Mouse (Mus musculus) limb, embryonic 11.5 days (tissue): ENCODE data around the gene Bpifa1. TPM values are rescaled to one million over a fixed set of nuclear protein-coding genes. Genes with fewer than 3 reads are reported as not detected.

Experiments used
- ATAC-seq: fragments of 200-750 bp; cut with Nextera tagmentation; 2 replicates; pipeline ENCODE4 v1.8.0; 2017; ENCODE audit warnings: low read depth; ENCODE audit not compliant: insufficient number of reproducible peaks, low FRiP score, low TSS enrichment
- DNase-seq: peaks from one replicate; pipeline ENCODE4 v3.0.0-alpha.2; 2015; ENCODE audit warnings: low spot score
- H3K27ac ChIP-seq: fragments of 300-500 bp; sonication (generic); replicated peaks from 2 replicates; pipeline ENCODE4 v1.5.1; 2014; ENCODE audit warnings: low read depth, mild to moderate bottlenecking, low read length
- H3K27me3 ChIP-seq: fragments of 300-500 bp; sonication (generic); 2 replicates; pipeline ENCODE4 v1.6.1; 2014; ENCODE audit warnings: mild to moderate bottlenecking, low read length, mixed read lengths; ENCODE audit not compliant: control insufficient read depth, insufficient read depth
- H3K36me3 ChIP-seq: fragments of 300-500 bp; sonication (generic); 2 replicates; pipeline ENCODE4 v1.6.1; 2014; ENCODE audit warnings: mild to moderate bottlenecking, low read length, moderate library complexity, mixed read lengths; ENCODE audit not compliant: control insufficient read depth, insufficient read depth
- H3K4me1 ChIP-seq: fragments of 300-500 bp; sonication (generic); 2 replicates; pipeline ENCODE4 v1.6.1; 2014; ENCODE audit warnings: low read length, mixed read lengths; ENCODE audit not compliant: control insufficient read depth, insufficient read depth
- H3K4me2 ChIP-seq: fragments of 300-500 bp; sonication (generic); 2 replicates; pipeline ENCODE4 v1.6.1; 2014; ENCODE audit warnings: low read depth, mild to moderate bottlenecking, moderate library complexity; ENCODE audit not compliant: severe bottlenecking
- H3K4me3 ChIP-seq: fragments of 300-500 bp; sonication (generic); 2 replicates; pipeline ENCODE4 v1.5.1; 2014; ENCODE audit warnings: low read depth, low read length
- H3K9ac ChIP-seq: fragments of 300-500 bp; sonication (generic); 2 replicates; pipeline ENCODE4 v1.6.1; 2014; ENCODE audit warnings: mild to moderate bottlenecking, low read length
- H3K9me3 ChIP-seq: fragments of 300-500 bp; sonication (generic); 2 replicates; pipeline ENCODE4 v1.6.1; 2016; ENCODE audit warnings: low read length; ENCODE audit not compliant: control insufficient read depth
- WGBS: fragments of 180-500 bp; shearing (Covaris S2); extraction: QIAGEN DNeasy Blood & Tissue Kit; methylation state at CpG from one replicate; pipeline ENCODE4 v1.1.7; 2014; 5-methylcytosine and 5-hydroxymethylcytosine counted together
- polyA plus RNA-seq: library from polyadenylated mRNA; unstranded; fragments of >200 nt; fragmentation: Nextera tagmentation; extraction: Ambion mirVana; gene quantifications from 2 replicates; pipeline ENCODE4 v1.2.1, GENCODE M21; 2014

Gene Bpifa1
- polyA plus RNA-seq, 1 experiment from 2014 or later: not detected

DNA sequence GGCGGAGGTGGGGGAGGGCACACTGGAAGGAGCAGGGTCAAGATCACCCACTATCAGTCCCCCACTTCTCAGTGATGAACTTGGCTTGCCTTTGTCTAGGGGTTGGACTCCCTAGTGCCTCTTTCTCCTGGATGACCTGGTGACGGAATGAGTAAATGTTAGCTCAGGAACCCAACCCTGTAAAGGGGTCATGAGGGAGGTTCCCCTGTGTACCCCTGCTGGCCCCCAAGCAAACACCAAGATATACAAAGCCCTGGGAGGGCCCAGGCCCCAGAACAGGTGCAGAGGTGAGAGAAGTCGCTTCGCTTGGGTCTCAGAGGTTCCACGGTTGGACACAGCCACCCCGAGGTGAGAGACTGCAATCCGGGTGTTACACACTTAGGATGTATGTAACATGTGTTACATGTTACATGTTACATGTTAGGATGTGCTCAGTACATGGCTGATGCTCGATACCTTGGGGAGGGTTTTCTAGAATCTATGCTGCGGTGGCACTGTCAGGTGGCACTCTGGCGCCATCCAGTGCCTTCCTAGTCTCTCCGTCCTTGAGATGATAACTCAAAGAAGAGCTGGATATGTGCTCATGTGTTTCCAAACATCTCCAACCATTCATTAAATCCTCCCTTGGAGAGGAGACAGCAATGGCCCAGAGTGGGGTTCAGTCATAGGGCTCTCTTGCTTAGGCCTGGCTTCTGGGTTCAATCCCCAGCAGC, 48.0 kb downstream of the Bpifa1 start, which contains the start of gene Bpifb1:
Bpifb1 (plus strand) TSS at position 273 of the 713 bp plus-strand sequence.
- Histone ChIP-seq H3K4me1 (no peaks in the 10 kb centered on the region), H3K36me3 (no peaks in the 10 kb centered on the region), H3K27ac (no peak within 1 kb of the TSS), H3K27me3 (no peaks in the 10 kb centered on the region), H3K4me2 (no peak within 1 kb of the TSS), H3K4me3 (no peak within 1 kb of the TSS), H3K9ac (no peak within 1 kb of the TSS), H3K9me3 (no peaks in the 10 kb centered on the region)
- ATAC-seq: no peak
- DNase-seq: no peak
- WGBS: 89% methylated on average over 11 of the region's 11 CpGs

DNA sequence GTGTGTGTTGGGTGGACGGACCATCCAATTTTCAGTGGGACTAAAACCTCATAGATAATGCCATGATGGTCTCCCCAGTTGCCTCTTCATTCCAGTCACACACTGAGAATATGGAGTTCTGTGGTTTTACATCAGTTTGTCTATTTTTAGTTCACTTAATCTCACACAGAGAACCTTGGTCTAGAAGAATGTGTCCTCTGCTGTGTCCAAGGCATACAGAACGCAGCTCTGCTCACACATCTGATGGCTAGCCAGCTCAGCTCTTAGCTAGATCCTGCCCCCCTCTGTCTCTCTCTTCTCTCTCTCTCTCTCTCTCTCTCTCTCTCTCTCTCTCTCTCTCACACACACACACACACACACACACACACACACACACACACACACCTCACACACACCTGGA, 49.5 kb downstream of the Bpifa1 start:
- Histone ChIP-seq H3K27me3 (no peaks in the 10 kb centered on the region), H3K9me3 (no peaks in the 10 kb centered on the region), H3K36me3 (no peaks in the 10 kb centered on the region), H3K4me3 (no peak overlapping the region), H3K9ac (no peak overlapping the region), H3K27ac (no peak overlapping the region), H3K4me1 (no peaks in the 10 kb centered on the region), H3K4me2 (no peak overlapping the region)
- ATAC-seq (no peak), DNase-seq (no peak)
- WGBS: 92% methylated on average over 2 of the region's 2 CpGs

DNA sequence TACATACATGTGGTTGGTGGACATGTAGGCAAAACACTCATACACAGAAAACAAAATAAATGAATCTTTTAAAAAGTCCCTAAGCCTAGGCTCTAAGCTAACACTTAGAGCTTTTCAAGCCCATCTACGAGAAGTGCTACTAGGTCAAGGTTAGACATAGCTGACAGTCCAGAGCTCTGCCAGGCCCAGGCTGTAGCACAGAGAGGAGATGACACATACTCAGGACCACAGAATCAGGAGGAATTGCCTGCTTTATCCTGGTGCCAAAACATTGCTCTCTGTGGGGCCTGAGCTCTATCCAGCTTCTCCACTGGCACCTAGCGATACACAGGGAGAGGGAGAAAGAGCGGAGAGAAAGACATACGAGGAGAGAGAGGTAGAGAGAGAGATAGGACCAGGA, 50.4 kb downstream of the Bpifa1 start:
- no peak overlapping the region for H3K9ac ChIP-seq
- DNase-seq (no peak), ATAC-seq (no peak)
- no peak overlapping the region for H3K27ac ChIP-seq
- no peaks in the 10 kb centered on the region for H3K9me3 ChIP-seq
- H3K36me3 ChIP-seq: no peaks in the 10 kb centered on the region
- no peak overlapping the region for H3K4me3 ChIP-seq
- H3K27me3 ChIP-seq: no peaks in the 10 kb centered on the region
- H3K4me2 ChIP-seq: no peak overlapping the region
- no peaks in the 10 kb centered on the region for H3K4me1 ChIP-seq
- WGBS: 92% methylated on average over 4 of the region's 4 CpGs

DNA sequence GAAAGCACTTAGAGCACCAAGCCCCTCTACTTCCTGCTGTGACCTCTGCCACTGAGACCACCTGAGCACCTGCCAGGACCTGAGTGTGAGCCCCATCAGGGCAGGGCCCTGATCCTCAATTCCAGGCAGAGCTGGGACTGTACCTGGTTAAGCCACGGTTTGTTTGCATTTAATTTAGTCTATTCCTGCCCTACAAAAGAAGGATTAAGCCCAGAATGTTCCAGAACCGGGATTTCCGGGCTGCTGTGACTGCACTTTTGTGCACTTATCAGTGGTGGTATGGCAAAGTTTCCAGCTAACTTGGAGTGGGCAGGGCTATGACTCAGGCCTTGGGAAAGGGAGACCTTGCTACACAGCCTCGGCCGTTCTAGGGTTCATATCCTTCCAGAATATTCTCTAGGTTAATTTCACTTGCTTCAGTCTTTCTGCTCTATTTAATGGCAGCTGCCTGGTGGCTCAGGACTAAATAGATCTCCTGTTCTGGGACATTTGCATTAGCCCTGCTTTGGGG, 51.4 kb downstream of the Bpifa1 start:
- 89% methylated on average over 5 of the region's 5 CpGs for WGBS
- DNase-seq (no peak), ATAC-seq (no peak)
- Histone ChIP-seq H3K36me3 (no peaks in the 10 kb centered on the region), H3K4me2 (no peak overlapping the region), H3K9ac (no peak overlapping the region), H3K27me3 (no peaks in the 10 kb centered on the region), H3K4me3 (no peak overlapping the region), H3K9me3 (no peaks in the 10 kb centered on the region), H3K27ac (no peak overlapping the region), H3K4me1 (no peaks in the 10 kb centered on the region)

DNA sequence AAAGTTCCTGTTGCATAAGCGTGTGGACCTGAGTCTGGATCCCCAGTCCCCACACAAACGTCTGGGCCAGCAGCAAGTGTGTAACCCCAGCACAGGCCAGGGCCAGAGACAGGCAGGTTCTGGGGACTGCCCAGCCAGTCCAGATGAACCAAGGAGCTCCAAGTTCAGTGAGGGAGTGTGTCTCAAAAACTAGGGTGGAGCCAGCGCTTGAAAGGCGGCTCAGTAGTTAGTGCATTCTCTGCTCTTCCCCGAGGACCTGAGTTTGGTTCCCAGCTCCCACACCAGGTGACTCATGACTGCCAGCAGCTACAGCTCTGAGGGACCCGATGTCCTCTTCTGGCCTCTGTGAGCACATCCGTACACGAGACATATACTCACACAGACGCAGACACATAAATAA, 54.4 kb downstream of the Bpifa1 start:
- H3K4me3 ChIP-seq: no peak overlapping the region
- no peaks in the 10 kb centered on the region for H3K9me3 ChIP-seq
- H3K36me3 ChIP-seq: no peaks in the 10 kb centered on the region
- no peak overlapping the region for H3K9ac ChIP-seq
- no peak overlapping the region for H3K27ac ChIP-seq
- no peaks in the 10 kb centered on the region for H3K27me3 ChIP-seq
- H3K4me1 ChIP-seq: no peaks in the 10 kb centered on the region
- DNase-seq (no peak), ATAC-seq (no peak)
- no peak overlapping the region for H3K4me2 ChIP-seq
- 88% methylated on average over 9 of the region's 9 CpGs for WGBS

Other genes with a start within 250 kb of the Bpifa1 start
- gene Bpifb6, start 242.5 kb upstream of the Bpifa1 start, polyA plus RNA-seq: not detected in 2 replicates
- gene Bpifb3, start 224.7 kb upstream of the Bpifa1 start, polyA plus RNA-seq: not detected in 2 replicates
- not detected in 2 replicates for gene Bpifb4, start 204.7 kb upstream of the Bpifa1 start, polyA plus RNA-seq
- not detected in 2 replicates for gene Bpifa6, start 167.9 kb upstream of the Bpifa1 start, polyA plus RNA-seq
- not detected in 2 replicates for gene Bpifa2, start 134.6 kb upstream of the Bpifa1 start, polyA plus RNA-seq
- gene Bpifa3, start 12.5 kb upstream of the Bpifa1 start, polyA plus RNA-seq: not detected in 2 replicates
- not detected in 2 replicates for gene Bpifa5, start 19.7 kb downstream of the Bpifa1 start, polyA plus RNA-seq
- not detected in 2 replicates for gene Bpifb1, start 47.9 kb downstream of the Bpifa1 start, polyA plus RNA-seq
- 0.09 TPM in 1 of 2 replicates, not detected in the other for gene Bpifb5, start 80.9 kb downstream of the Bpifa1 start, polyA plus RNA-seq
- gene Bpifb9a, start 115.0 kb downstream of the Bpifa1 start, polyA plus RNA-seq: not detected in 2 replicates
- not detected in 2 replicates for gene Bpifb9b, start 164.3 kb downstream of the Bpifa1 start, polyA plus RNA-seq
- gene Cdk5rap1, start 230.1 kb downstream of the Bpifa1 start, polyA plus RNA-seq: 19.8 and 20.3 TPM in 2 replicates